Mouse (Mus musculus): ENCODE results near the gene Wwox.

DNA sequence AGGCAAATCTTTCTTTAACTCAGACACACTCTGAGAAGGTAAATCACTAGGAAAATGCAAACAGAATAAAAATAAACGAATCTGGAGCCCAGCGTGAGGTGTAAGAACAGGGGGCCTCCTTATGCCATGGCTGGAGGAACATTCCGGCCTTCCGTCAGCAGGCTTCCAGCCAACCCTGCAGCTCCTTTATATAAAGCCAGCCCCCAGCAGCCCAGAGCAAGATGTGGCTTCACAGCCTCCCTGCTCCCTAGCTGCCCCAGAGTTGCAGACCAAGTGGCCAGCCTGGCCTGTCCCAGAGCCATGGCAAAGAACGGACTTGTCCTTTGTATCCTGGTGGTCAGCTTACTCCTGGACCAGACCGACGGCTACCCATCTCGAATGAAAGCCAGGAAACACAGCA lies 21.7 kb upstream of the Wwox start, which contains the start of gene Clec3a:
- TF ChIP-seq CTCF (IDR thresholded peaks at IDR 0.05; ENCODE audit: extremely low read depth, insufficient read depth, low read length) (no peak), POLR2A (IDR thresholded peaks at IDR 0.05; ENCODE audit: extremely low read depth, insufficient read depth, low read length) (no peak)
